Mouse (Mus musculus) C2C12 (cell line): ENCODE data around the gene Lix1.

Experiments
- CEBPB ChIP-seq: IDR thresholded peaks from one replicate; pipeline ENCODE4 v1.6.1; 2011; ENCODE audit warnings: low read depth, mild to moderate bottlenecking, control low read depth, moderate library complexity
- CTCF ChIP-seq: IDR thresholded peaks from one replicate; pipeline ENCODE4 v1.5.1; 2011; ENCODE audit not compliant: control insufficient read depth, insufficient read depth, insufficient read length
- FOSL1 ChIP-seq: IDR thresholded peaks from one replicate; pipeline ENCODE4 v1.8.0; 2011; ENCODE audit warnings: mild to moderate bottlenecking, low read length; ENCODE audit not compliant: poor library complexity, insufficient read depth, severe bottlenecking
- MAX ChIP-seq: IDR thresholded peaks from one replicate; pipeline ENCODE4 v1.6.1; 2011; ENCODE audit warnings: mild to moderate bottlenecking, control low read depth
- MYOD1 ChIP-seq: IDR thresholded peaks from one replicate; pipeline ENCODE4 v1.6.1; 2011; ENCODE audit warnings: low read depth; ENCODE audit not compliant: control insufficient read depth, insufficient read length
- MYOG ChIP-seq: IDR thresholded peaks from one replicate; pipeline ENCODE4 v1.6.1; 2011; ENCODE audit not compliant: control insufficient read depth, insufficient read length; ENCODE audit errors: extremely low read depth
- USF1 ChIP-seq: IDR thresholded peaks from one replicate; pipeline ENCODE4 v1.6.1; 2011; ENCODE audit warnings: low read depth, mild to moderate bottlenecking, control low read depth, moderate library complexity

GRCm38 (mm10) chr17:17396869-17397268 lies 5.6 kb upstream of the Lix1 start:
- TF ChIP-seq CTCF (no peak), MYOG (no peak), MAX (no peak), USF1 (no peak), CEBPB (no peak), MYOD1 (no peak), FOSL1 (no peak)
